Mouse (Mus musculus) E14TG2a.4 (cell line): ENCODE measurements at regions not wholly inside any gene's neighbourhood (a gene's known extent, or its start where the extent isn't known, plus 50 kb on each side); places are given as distances from the start of the nearest gene placed in this dataset.

ENCODE experiments used
- CTCF ChIP-seq: conservative IDR thresholded peaks from 2 replicates; pipeline ENCODE4 v1.5.1; 2014; ENCODE audit warnings: low read length
- NANOG ChIP-seq: IDR thresholded peaks from 2 replicates; pipeline ENCODE4 v1.6.1; 2014; ENCODE audit warnings: borderline replicate concordance, low read length, mixed read lengths
- POU5F1 ChIP-seq: IDR thresholded peaks from 2 replicates; pipeline ENCODE4 v1.6.1; 2014; ENCODE audit warnings: low read length, borderline replicate concordance

- TF ChIP-seq CTCF (no peak), NANOG (no peak), POU5F1 (no peak)
Measured at GRCm38 (mm10) chr13:7994198-7994597, 208.5 kb upstream of the Adarb2 start.
